Mouse (Mus musculus): ENCODE results near the gene Cib3. TPM values are rescaled to one million over a fixed set of nuclear protein-coding genes. Genes with fewer than 3 reads are reported as not detected.

The Cib3 gene
- 1 to 10 TPM in 1 of 3 experiments, not detected in 2; 2.8 TPM for polyA plus RNA-seq (2017; shearing (Covaris generic))

DNA sequence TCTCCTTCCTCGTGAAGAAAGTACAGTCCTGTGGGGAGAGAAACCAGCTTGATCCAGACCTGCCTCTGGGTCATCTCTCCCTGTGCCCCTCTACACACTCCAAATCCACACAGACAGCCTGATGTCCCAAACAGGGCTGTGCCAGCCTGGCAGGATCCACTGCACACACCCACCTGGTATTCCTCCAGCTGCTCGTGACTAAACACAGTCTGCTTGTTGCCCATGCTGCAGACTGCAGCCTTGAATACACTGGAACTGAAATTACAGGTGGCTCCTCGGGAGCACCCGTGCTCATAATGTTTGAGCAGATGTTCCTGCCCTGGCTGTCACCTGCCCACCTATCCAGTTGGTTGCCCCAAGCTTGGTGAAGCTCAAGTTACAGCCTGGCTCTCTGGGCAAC is at the start of gene Cib3:
Gene Cib3 (minus strand): TSS at position 87 of the 400 bp plus-strand sequence.
- ATAC-seq: no peak

DNA sequence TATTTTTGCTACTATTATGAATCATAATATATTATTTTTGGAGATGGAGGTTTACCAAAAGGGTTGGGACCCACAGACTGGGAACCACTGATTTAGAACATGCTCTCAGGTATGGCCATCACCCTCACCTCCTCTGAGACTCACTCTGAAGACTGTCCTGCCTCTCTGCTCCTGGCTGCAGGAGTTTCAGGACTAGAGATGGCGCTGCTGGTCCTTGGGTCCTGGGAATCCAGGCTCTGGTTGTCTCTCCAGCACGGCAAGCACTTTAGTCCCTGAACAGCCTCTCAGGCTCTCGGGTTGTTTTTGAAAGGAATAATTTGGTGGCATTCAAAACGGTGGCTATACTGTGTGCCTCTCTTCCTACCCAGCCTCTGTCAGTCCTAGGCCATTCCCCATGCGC is 49.2 kb upstream of the Cib3 start:
- no peak for ATAC-seq

DNA sequence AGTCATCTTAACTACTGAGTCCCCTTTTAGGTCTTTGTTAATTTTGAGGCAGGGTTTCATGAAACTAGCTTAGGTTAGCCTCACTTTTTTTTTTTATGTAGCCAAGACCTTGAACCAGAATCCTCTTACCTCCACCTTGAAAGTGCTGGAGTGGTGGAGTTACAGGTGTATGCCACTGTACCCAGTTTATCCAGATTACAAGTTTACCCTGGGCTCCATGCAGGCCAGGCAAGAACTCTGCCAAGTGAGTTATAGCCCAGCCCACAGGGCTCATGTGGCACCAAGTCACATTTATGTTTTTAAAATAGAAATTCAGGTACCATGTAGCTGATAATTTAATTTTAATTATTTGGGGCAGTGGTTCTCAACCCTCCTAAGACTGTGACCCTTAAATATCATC is 48.8 kb upstream of the Cib3 start:
- no peak for ATAC-seq

DNA sequence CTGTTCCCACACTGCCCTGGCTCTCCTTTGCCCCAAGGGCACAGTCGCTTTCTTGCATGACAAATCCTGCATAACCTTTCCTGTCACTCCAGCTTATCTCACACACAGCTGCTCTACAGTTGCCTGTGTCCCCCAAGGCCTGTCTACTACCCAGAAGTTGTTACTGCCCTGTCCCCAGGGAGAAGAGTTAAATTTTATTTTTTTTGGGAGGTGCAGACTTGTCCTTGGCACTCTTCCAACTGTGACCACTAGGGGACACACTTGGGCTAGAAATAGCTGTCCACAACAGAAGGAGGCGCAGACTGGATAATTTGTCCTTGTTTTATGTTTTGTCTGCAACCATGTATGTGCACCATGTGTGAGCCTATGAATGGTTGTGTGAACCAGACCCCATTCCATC is 48.4 kb upstream of the Cib3 start:
- peak; percentile 77 for ATAC-seq

DNA sequence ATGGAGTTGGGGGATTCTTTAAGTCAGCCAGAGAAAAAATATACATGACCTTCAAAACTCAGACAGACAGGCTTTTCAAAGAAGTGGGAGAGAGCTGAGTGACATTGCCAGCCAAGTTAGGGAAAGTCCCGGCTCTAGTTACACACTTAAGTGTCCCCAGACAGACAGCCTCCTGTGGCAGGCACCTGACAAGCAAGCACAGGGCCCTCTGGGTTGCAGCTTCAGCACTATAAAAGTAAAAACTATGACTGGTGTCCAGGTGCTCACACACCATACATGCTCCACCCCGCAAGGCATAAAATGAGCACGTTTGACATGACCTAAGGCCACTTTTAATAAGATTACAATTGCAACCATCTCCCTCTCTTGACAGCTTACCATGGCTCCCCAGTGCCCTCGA is 47.9 kb upstream of the Cib3 start:
- peak; percentile 75 for ATAC-seq

DNA sequence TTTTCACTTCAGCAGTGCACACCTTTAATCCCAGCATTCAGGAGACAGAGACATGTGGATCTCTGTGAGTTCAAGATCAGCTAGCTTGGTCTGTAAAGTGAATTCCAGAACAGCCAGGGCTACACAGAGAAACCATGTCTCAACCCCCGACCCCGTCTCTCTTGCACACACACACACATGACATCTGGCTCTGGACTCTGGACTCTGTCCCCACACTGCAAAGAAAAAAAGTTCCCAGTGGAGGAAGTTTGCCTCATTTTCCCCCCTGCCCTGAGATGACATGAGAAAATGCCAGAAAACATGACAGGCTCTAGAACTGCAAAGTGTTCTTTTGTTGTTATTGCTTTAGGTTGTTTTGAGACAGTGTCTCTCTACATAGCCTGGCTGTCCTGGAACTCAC is 47.2 kb upstream of the Cib3 start:
- ATAC-seq: no peak

DNA sequence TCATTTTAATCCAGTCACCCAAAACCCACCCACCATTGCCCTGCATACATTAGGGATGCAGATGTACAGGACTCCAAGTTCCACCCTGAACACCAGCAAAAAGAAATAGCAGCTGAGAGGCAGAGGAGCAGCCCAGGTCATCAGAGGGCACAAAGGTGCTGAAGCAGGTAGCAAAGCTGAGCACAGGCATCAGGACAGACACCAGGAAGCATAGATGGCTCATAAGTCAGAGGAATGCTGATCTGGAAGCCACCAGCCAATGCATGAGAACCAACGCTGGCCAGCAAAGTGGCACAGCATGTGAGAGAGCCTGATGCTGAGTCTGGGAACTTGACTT is 45.2 kb upstream of the Cib3 start:
- ATAC-seq: no peak

DNA sequence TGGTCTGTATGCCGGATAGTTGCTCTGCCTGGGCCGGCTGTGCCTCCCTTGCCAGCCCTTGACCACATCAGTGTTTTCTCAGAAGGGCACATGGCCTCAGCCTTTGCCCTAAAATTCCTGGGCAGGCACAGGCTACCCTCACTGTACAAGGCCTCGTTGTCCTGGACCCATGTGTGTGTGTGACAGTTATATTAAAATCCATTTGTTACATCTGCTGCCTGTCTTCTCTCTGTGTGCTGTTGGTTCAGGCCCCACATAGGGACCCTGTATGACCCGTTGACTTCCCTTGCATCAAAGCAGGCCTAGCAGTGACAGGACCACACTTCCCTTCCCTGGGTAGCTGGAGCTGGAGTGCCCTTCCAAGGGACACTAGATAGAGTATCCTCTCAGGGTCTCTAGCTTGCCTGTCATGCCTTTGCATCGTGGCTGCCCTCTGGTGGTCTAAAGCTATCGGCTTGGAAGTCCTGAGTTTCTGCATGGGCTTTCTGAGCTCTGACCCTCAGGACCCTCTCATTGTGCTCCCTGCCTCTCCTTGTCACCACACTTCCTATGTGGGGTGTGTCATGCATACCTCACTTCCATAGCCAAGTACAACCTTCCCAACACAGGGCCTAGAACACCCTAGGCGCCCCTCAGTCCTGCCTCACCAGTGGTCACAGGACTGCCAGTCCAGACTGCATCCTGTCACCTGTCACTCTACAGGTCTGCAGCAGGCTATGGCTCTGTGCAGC is 44.7 kb upstream of the Cib3 start:
- no peak for ATAC-seq

DNA sequence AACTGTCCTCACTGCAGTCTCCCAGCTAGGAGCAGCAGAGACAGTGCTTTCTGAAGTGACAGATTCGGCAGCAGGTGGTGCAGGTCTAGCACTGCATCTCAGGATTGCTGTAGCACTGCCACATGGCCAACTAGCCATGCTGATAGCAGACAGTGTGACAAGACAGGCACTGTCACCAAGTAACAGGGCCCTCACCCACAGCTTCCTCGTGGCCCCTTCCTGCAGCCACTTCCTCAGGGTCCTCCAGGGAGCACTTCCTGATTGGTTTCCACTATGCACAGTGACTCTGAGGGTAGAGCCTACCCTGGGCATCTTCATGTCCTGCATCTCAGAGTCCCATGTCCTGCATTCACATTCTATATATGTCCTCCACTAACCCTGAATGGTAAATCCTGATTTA is 32.0 kb upstream of the Cib3 start:
- no peak for ATAC-seq

DNA sequence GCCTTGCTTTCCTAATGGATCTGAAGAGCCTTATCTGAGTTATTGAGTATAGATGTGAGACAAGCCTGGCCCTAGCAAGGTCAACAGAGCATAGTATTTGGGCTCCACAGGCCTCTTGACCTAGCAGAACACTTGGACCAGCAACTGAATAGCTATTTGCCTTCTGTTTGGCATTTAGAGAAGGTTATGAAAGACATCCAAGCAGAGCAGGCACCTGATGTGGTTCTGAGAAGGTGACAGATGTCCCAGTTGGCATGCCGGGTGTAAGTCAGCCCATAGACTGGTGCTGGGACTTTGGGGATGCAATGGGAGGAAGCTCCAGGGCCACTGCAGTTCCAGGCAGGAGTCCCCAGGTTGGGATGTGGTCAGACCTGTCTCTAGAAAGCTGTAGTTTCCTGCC is 29.6 kb upstream of the Cib3 start:
- ATAC-seq: no peak

DNA sequence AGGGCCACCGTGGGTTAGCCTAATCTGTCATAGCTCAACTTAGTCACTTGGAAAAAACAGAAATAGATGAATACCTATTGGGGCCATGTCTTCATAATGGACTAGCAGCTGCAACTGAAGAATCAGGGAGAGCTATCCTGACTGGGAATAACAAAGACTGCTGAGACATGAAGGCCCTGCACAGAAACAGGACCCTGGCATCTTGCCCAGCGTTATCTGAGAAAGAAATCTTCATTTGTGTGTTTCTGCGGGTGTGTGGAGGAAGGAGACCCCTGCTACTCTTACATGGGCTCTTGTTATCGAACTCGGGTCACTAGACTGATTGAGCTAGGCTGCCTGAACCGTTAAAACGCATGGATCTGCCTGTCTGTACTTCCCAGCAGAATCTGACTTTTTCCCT is 28.3 kb upstream of the Cib3 start:
- ATAC-seq: no peak

DNA sequence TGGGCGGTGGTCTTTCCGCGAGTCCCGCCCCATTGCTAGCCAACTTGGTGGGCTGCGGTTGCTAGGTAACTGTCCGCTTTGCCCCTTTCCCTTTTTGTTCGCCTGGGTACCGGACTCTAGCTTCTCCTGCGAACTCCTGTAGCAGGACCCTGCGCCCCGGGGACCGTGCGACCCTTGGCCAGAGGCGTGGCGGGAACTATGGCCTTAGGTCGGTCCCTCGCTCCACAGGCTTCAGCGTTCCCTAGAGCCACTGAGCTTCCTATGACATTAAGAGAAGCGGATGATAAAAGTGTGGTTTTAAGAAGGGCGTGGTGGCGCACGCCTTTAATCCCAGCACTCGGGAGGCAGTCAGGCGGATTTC is 27.7 kb upstream of the Cib3 start:
- ATAC-seq: no peak

DNA sequence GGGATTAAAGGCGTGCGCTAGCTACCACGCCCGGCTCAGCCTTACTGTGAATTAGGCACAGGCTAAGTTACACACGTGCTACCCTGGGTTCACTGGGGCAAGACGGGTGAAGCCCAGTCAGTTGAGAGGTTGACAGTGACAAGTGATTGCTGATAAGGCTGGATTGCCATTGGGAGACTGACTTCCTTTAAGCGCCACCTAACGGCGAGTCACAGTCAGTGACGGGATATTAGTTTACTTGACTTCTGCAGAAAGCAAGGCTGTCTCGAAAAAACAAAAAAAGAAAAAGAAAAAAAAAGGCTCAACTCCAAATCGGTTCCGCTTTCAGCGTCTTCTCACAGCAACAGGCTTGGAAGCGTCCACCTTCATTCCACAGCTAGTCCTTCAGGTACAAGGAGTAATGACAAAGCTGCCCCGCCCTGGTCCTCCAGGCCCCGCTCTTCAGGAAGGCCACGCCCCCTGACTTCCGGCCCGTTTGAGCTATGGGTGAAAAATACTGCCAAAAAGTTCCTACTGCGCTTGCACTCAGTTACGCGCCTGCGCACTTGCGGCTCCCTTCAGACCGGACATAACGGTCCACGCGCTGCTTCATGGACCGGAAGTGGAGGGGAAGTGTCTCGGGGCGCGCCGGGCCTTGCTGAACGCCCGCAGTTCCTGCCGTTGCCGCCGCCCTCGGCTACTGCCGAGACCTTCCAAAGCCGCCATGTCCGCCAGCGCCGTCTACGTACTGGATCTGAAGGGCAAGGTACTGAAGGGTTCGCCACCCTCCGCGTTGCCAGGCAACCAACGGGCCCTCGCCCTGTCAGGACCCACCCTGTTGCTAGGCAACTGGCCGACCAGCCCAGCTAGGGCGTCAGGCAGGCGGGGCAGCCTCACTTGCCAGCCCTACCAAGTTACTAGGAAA is 27.1 kb upstream of the Cib3 start, which contains the start of gene Ap1m1:
Gene Ap1m1 (plus strand): TSS at position 520 of the 904 bp plus-strand sequence.
- ATAC-seq: peak; percentile 86

DNA sequence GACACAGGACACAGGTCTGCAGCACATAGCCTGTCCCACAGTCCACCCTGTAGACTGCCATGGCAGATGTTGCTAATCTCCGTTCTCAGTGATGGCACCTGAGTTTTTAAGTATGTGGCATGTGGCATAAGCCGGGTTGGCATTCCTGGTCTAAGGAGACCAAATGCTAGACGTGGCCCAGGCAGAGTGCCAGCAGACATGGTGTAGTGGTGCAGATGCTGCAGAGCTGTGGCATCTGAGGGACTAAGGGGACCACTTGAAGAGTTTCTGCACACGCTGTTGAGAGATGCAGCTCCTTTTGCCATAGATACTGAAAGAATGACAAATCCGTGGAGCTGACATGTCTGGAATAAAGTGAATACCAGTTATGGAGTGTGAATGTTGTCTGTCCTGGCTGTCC is 10.0 kb upstream of the Cib3 start:
- no peak for ATAC-seq

DNA sequence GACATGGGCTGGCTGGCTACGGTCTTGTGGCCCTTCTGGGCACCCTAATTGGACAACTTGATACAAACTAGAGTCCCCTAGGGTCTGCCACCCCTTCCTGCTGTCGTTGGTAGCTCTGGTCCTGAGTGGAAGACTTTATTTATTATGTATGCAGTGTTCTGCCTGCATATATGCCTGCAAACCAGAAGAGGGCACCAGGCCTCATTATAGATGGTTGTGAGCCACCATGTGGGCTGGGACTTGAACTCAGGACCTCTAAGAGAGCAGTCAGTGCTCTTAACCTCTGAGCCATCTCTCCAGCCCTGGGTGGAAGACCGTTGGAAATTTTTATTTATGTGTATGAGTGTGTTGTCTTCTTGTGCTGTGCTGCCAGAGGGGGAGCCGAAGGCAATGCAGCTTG is 8.1 kb upstream of the Cib3 start:
- no peak for ATAC-seq

DNA sequence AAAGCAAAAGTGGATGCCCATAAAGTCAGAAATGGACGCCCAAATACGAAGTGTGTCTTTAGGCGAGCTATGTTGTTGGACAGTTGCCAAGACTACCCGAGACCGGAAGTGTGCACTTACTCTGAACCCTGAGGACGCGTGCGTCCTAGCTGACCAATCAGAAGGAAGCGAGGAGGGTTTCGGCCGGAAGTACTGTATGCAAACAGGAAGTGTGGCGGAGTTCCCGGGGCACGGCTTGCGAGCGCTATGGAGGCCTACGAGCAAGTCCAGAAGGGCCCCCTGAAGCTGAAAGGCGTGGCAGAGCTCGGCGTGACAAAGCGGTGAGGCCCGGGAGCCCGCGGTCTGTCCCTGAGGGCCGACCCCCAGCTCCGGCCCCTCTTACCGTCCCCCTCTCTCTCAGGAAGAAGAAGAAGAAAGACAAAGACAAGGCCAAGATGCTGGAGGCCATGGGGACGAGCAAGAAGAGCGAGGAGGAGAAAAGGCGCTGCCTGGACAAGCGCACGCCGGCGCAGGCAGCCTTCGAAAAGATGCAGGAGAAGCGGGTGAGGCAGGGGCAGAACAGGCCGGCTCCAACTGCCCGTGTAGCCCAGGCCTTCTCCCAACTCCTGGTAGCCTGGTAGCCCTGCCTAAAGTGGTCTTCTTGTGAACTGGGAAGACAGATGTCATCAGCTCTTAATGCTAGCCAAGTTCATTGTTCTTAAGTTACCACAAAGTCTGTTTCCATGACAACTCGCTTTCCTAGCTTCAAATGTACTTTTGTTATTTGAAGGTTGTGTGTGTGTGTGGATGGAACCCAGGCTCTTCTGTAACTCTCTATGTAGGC is 7.1 kb upstream of the Cib3 start, which contains the start of gene Fam32a:
Gene Fam32a (plus strand): TSS at position 190 of the 823 bp plus-strand sequence.
- peak; percentile 96 for ATAC-seq

DNA sequence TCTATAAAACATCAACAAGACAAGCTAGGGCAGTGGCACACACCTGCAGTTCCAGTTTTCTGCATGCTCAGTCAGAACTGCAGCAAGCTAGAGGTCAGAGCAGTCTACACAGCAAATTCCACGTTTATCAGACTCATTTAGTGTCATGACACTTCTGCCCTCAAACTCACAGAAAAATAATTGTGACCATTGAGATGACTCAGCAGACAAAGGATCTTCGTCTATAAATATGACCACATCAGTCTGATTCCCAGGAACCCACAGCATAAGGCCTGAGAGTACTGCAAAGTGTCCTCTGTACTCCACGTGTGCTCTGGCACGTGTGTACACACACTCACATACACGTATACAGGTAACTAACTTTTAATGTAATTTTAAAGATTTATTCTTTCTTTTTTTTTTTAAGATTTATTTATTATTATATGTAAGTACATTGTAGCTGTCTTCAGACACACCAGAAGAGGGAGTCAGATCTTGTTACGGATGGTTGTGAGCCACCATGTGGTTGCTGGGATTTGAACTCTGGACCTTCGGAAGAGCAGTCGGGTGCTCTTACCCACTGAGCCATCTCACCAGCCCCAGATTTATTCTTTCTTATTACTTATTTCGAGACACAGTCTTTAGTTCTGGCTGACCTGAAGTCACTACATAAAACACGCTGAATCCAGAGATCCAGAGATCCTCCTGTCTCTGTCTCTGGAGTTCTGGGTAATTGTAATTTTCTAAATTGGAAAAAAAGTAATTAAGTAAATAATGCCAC is 6.3 kb upstream of the Cib3 start:
- no peak for ATAC-seq

DNA sequence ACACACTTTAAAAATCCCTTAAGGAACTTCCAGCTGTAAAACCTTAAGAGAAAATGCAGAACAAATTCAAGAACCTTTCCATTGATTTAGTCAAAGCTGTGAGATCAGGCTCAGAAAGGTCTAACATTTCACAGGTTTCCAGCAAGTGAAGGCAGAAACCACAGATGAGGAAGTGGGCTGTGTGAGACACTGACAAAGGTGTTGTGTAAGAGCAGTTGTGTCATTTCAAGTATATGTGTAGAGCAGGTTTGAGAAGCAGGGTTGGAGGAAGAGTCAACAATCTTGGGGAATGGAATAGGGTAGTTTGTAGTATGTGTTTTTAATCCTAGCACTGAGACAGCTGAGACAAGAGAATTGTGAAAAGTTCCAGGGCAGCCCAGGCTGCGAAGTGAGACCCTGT is 3.2 kb upstream of the Cib3 start:
- ATAC-seq: peak; percentile 63

DNA sequence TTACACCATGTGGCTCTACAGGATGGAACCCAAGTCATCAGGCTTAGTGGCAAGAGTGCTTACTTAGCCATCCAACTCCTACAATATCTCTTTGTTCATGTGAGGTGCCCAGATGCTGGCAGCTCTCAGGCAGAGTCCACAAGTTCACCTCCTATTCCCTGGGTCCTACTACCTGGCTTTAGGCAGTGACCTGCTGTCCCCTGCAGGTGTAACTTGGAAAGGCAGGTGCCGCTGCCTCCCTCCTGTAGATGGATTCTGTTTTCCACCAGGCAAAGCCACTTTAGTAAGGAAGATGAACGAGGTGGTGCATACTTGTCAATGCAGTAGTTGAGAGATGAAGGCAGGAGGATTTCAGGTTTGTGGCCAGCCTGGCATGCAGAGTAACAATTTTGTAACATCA is 2.4 kb upstream of the Cib3 start:
- no peak for ATAC-seq

DNA sequence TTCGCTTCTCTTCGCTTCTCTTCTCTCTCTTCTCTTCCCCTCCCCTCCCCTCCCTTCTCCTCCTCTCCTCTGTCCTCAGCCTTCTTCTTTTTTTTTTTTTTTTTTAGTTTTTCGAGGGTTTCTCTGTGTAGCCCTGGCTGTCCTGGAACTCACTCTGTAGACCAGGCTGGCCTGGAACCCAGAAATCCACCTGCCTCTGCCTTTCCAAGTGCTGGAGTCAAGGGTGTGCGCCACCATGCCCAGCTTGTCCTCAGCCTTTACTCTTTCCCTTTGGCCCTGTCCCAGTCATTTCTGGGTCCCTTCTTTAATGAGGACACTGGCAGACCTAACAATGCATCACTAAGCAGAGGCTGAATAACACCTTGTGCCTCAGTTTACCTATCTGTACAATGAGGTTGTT is 899 bp upstream of the Cib3 start, which contains the start of gene Gm11034:
Gene Gm11034 (minus strand): TSS at position 101 of the 400 bp plus-strand sequence.
- no peak for ATAC-seq

DNA sequence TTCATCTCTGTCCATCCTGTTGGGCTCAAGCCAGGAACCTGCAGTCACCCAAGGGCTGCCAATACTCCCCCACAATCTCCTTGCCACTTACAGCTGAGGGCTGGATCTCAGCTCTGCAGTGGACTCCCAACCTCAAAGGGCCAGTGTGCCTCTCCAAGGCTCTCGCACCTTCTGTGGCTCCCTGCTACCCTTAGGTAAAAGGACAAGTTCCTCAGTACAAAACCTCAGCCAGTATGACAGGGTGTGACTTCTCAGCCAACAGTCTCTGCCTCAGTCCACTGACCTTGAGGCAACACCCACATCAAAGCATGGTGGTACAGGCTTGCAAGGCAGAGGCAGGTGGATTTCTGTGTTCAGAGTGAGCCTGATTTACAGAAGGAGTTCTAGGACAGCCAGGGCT is 791 bp downstream of the Cib3 start:
- no peak for ATAC-seq

DNA sequence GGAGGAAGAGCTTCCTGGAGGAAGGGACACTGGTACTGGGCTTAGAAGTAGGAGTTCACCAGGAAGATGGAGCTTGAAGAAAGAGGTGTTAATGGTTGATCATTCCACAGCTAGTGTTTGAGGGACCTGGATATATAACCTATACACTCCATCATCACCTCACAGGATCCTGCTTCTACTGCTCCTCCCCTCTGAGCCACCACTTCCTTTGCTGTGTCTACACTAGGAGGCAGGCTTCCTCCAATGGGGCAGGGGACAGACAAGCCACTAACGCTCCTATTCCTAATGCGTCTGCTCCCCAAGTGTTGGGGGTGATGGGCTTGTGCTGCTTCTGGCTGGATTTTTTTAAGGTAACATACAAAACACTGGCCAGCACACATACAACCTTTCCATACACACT is 1.9 kb downstream of the Cib3 start:
- peak; percentile 61 for ATAC-seq

All from inflammation-experienced regulatory T-cells, adult 6 months (primary cell).